Mouse (Mus musculus) gastrocnemius, postnatal 36 days (tissue): Measurements from ENCODE around the gene Gm853. TPM values are rescaled to one million over a fixed set of nuclear protein-coding genes. Genes with fewer than 3 reads are reported as not detected.
"Not testable (repeated sequence)": the region's sequence is repeated elsewhere in the genome, so short reads cannot be mapped to it uniquely, and the experiment has no call there.

ENCODE experiments used
- DNase-seq, 2 experiments: peaks; one replicate each; pipeline ENCODE4 v3.0.0; 2022
- intact Hi-C: fragments of 180-260 bp; cut with DNase I; formaldehyde crosslinking; loops from one replicate; pipeline ENCODE4 v1.15.1; 2025
- long read RNA-seq, 2 experiments: library from polyadenylated mRNA; stranded (forward); transcript quantifications; one replicate each; pipeline ENCODE4 v2.0.0; 2021
- total RNA-seq, 2 experiments: library from RNA; stranded (reverse); gene quantifications; 2 replicates each; pipeline ENCODE4 v1.2.3; 2021

Gene Gm853
- not detected for total RNA-seq
- long read RNA-seq, experiment 1: 0 reads
- long read RNA-seq, experiment 2: 0 reads

DNA sequence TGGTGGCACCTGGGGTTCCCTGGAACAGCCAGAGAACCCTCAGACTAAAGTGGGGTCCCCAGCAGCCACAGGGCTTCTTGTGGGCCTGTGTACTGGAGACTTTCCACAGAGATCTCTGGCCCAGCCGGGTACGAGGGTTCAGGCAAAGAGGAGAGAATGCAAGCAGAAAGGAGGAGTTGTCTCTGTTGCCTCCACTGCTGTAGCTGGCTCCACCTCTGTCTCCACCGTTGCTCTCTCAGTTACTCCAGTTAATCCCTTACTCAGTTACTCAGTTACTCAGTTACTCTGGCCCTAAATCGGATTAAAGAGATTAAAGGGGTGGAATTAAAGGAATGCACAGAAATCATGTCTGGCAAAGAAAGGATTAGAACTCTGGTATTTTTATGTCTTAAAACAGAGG, at the start of gene Gm853:
Gene Gm853, minus strand, starts transcription at position 223 of the 400 bp plus-strand sequence.
- intact Hi-C loops: no loop called here
- DNase-seq: no peak

GRCm38 (mm10) chr4:130270611-130271347, 48.6 kb upstream of the Gm853 start:
- DNase-seq: no peak
- intact Hi-C loops: no loop called here

DNA sequence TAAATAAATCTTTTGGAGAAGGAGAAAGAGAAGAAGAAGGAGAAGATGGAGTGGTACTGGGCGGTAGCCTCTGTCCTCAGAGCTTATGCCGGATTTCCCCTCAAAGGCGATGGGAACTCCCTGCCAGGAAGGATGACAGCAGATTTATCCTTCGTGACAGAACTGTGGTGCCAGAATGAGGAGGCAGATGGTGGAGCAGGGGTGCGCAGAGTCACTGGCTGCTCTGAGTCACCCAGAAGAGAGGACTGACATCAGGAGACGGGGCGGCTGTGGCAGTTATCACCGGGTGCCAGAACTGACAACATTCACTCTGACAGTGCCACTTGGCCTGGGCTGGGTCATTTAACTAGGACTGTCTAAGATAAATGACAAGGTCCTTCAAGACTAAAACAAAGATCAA, 47.9 kb upstream of the Gm853 start:
- intact Hi-C loops: no loop called here
- no peak for DNase-seq

- intact Hi-C loops: no loop called here
- no peak for DNase-seq
Measured at GRCm38 (mm10) chr4:130268736-130269135, 46.5 kb upstream of the Gm853 start.

DNA sequence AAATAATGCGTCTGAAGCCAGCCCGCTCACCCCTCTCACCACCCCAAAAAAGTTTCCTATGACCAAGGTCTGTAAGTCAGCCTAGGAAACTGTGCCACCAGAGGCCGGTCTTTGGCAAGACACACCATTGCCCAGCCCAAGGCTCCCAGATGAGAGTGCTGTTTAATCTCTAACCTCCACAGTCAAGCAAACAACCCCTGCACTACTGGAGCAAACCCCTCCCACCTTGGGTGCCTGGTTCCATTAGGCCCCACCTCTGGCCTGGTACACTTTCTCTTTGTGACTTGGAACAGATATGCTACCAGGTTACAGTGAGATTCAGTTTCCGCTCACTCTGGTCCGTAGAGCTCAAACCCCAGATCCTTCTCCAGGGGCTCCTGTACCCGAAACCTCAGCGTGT, 44.9 kb upstream of the Gm853 start:
- intact Hi-C loops: no loop called here

GRCm38 (mm10) chr4:130266601-130267000, 44.4 kb upstream of the Gm853 start:
- DNase-seq: no peak
- intact Hi-C loops: no loop called here

More for the DNA sequence above, 44.9 kb upstream of the Gm853 start:
- DNase-seq: no peak

DNA sequence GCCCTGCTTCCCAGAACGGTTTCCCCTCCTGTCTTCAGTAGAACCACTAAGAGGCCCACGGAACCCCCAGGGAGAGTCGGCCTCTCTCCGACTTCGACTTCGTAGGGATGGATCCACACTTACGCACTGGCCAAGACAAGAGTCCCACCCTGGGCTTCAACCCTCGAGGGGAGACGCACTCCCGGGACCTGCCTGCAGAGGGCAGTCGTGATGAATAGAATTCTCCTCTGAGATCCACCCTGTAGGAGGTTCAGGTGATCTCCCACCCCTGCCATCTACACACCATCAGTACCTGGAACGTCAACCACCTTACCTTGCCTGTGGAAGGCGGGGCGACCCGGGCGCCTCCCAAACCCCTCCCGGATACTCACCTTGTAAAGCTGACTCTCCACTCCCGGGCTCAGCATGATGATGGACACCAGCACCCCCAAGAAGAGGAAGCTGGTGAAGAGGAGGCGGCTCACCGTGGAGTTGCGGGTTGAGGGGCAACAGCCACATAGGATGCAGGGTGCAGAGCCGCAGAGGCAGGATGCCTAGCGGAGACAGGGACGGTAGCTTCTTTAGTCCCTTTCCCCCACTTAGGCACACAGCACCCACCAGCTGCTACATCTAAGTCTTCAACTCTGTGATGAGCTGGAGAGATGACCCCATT, 42.6 kb upstream of the Gm853 start:
- intact Hi-C loops: loop anchor here (1.0 kb wide), 1 partner anchor 26 kb away; no protein-coding TSS in a partner anchor
- DNase-seq: peak; percentile 25 to 66

DNA sequence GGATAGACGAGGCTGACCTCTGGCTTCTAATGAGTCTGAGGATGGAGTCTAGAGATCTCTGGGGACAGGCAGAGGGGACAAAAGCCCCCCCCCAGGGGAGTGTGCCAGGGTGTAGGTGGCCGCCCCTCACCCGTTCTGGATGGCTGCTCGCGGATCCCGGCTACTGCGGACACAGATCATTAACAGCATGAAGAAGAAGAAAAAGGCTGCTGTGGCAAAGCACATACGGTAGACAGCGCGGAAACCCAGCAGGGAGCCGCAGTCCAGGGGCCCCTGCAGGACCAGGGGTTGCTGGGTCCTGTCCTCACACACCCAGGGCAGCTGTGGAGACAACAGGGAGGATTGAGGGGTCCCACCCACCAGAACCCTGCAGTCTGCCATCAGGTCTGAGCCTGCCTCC, 41.9 kb upstream of the Gm853 start:
- no peak for DNase-seq
- intact Hi-C loops: no loop called here

DNA sequence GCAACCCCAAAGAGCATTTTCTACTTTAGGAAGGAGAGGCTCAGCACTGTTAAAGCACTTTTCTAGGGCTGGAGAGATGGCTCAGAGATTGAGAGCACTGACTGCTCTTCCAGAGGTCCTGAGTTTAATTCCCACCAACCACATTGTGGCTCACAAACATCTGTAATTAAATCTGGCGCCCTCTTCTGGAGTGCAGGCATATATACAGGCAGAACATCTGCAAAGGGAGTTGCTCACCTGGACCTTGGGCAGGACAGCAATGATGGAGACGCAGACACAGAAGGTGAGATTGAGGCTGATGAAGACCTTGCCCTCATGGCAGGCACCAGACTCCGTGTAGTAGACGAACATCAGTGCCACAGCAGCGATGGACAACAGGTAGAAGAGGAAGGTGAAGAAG, 38.2 kb upstream of the Gm853 start:
- intact Hi-C loops: no loop called here
- no peak for DNase-seq

DNA sequence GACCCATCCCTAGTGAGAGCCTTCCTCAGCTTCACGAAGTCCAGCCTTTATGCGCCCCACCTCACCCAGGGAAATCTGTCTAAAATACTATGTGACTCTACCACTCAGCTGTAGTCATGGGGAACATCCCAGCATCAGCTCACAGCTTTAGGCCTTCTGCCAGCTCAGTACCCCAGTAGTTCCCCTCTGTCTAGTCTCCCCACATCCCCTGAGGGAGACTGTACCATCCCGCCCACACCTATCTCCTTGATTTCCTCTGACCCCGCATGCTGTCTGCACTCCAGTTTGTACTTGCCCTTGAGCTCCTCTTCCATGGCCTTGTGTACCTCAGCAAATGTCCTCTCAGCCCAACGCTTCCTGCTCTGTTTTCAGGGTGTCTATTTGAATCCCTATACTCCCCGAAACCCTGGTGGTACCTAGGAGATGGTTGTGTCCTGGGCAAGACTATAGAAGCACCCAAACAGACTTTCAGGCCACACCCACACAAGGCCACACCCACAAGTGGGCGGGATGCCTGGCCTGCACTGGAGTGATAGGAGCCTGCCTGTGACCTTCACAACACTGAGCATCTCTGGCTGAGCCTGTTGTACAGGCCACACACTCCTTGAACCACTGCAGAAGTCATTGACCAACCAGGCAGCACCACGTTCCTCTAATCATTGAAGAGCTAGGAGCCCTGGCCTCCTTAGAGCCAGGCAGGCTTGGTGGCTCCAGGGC, 30.4 kb upstream of the Gm853 start:
- intact Hi-C loops: no loop called here
- no peak for DNase-seq

DNA sequence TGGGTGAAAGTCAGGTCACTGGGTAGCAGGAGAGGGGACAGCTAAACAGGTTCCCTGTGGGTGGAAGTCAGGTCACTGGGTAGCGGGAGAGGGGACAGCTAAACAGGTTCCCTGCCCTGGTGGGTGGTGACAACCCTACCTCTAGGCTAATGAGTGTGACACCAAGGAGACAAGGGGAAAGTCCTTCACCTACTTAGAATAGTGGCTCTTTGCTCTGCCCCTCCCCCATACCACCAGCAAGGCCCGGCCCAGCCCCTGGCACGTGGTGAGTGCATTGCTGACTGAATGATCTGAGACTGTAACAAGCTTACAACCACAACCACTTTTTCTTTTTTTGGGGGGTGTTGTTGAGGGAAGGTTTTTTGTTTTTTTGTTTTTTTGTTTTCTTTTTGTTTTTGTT, 29.6 kb upstream of the Gm853 start:
- DNase-seq: no peak
- intact Hi-C loops: no loop called here

DNA sequence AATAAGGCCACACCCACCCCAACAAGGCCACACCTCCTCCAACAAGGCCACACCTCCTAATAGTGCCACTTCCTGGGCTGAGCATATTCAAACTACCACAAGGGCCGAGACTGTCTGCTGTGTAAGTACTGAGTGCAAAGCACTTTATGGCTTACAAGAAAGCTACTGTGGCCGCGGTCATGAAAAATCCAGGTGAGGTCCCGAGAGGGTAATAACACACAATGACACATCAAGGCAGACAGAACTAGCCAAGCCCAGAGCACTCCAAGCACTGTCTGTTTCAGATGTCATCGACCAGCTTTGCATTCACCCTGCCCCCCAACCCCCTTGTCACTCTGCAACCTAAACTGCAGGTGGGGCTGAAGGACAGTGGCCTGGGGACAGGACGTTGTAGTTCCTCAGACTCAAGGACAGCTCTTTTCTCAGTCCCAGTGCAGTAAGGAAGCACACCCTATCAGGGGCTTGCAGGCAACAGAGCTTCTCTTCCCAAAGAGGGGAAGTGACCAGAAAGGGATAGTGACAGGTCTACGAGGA, 29.0 kb upstream of the Gm853 start:
- intact Hi-C loops: no loop called here
- no peak for DNase-seq

DNA sequence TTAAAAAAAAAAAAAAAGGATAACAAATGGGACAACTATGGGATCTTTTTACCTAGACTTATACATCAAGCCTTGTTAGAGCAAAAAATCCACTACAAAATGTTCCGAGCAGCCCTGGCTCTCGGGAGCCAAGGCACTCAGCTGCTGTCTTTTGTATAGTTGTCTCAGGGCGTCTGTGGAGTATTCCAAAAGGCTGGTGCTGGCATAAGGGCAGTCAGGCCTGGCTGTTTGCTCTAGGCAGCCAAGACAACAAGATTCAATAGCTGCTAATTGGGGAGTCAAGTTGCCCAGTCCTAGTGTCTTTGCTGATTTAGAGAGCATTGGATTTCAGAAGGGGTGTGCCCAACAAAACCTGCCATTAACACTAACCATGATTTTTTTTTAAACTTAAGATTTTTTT, 26.4 kb upstream of the Gm853 start:
- DNase-seq: no peak
- intact Hi-C loops: no loop called here

- peak in 1 of 2 experiments; percentile 57 for DNase-seq
- intact Hi-C loops: loop anchor here (1.0 kb wide), 1 partner anchor 47 kb away; no protein-coding TSS in a partner anchor
Measured at GRCm38 (mm10) chr4:130246132-130246531, 23.9 kb upstream of the Gm853 start.

DNA sequence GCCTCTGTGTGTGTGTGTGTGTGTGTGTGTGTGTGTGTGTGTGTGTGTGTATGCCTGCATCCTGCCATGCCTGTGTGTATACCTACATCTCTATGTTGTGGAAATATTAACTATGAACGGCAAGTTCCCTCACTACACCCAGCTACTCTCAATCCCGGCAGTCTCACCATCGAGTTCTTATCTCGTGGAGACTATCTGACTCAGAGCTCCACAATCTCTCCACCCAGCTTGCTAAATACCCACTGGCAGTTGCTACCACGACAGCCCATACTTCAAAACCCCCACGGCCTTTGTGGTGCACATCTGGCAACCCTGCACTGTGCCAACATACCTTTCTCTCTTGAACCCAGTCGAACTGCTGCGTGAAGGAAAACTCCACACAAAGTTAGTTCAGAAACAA, 22.5 kb upstream of the Gm853 start:
- intact Hi-C loops: no loop called here

DNA sequence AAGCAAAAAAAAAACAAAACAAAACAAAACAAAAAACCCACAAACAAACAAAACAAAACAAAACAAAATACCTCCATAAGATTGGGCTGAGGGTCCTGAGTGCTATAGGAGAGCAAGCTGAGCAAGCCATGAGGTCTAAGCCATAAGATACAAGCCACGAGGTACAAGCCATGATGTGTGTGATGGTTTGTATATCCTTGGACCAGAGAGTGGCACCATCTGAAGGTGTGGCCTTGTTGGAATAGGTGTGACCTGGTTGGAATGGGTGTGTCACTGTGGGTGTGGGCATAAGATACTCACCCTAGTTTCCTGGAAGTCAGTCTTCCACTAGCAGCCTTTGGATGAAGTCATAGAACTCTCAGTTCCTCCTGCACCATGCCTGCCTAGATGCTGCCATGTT, 21.4 kb upstream of the Gm853 start:
- intact Hi-C loops, DNase-seq: not testable (repeated sequence)

More for the DNA sequence above, 22.5 kb upstream of the Gm853 start:
- DNase-seq: no peak

- intact Hi-C loops: no loop called here
Measured at GRCm38 (mm10) chr4:130242956-130243355, 20.8 kb upstream of the Gm853 start.

GRCm38 (mm10) chr4:130240695-130241094, 18.5 kb upstream of the Gm853 start:
- intact Hi-C loops: no loop called here
- DNase-seq: no peak

More at GRCm38 (mm10) chr4:130242956-130243355, 20.8 kb upstream of the Gm853 start:
- DNase-seq: no peak

GRCm38 (mm10) chr4:130237607-130238006, 15.4 kb upstream of the Gm853 start:
- intact Hi-C loops: no loop called here
- DNase-seq: no peak

GRCm38 (mm10) chr4:130236361-130236760, 14.2 kb upstream of the Gm853 start:
- DNase-seq: no peak
- intact Hi-C loops: no loop called here

DNA sequence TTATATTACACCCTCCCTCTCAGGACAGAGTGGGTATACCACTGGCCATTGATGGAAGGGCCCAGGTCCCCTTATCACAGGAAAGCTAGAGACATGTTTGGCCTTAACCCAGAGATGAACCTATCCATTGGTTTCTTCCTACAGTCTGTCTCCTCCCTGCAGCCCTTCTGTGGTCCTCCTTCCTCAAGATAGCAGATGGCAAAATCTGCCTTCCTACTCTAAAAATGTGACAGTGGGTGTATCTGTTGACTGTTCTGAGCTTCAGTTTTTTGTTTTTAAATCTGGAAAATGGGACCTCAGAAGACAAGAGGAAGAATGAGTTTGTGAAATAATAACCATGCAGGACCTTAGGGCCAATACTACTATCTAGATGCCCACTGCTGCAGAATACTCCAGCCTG, 1.9 kb upstream of the Gm853 start:
- no peak for DNase-seq
- intact Hi-C loops: no loop called here
